Mouse (Mus musculus) brain, embryonic 14.5 days (tissue): ENCODE results near the gene Rilp. TPM values are rescaled to one million over a fixed set of nuclear protein-coding genes. Genes with fewer than 3 reads are reported as not detected.
"Not testable (repeated sequence)": the region's sequence is repeated elsewhere in the genome, so short reads cannot be mapped to it uniquely, and the experiment has no call there.

Source experiments
- DNase-seq: peaks from one replicate; pipeline ENCODE4 v3.0.0-alpha.2; 2011; ENCODE audit warnings: low read depth
- CTCF ChIP-seq: fragments of 200-500 bp; IDR thresholded peaks from 2 replicates; pipeline ENCODE4 v1.5.1; 2012; ENCODE audit warnings: inconsistent platforms, mild to moderate bottlenecking, moderate library complexity, borderline replicate concordance; ENCODE audit not compliant: insufficient read depth, insufficient read length; ENCODE audit errors: extremely low read depth
- POLR2A ChIP-seq: fragments of 200-500 bp; IDR thresholded peaks from 2 replicates; pipeline ENCODE4 v1.6.1; 2012; ENCODE audit warnings: mild to moderate bottlenecking, inconsistent platforms, borderline replicate concordance; ENCODE audit not compliant: poor library complexity, insufficient read depth, insufficient read length, severe bottlenecking; ENCODE audit errors: extremely low read depth
- polyA plus RNA-seq: library from polyadenylated mRNA; depleted of rRNA; stranded (reverse); fragments of >200 nt; gene quantifications from 2 replicates; pipeline ENCODE4 v1.2.3, GENCODE M21; 2012; rRNA removed

Gene Rilp
- polyA plus RNA-seq, 1 experiment: 1.5 TPM

DNA sequence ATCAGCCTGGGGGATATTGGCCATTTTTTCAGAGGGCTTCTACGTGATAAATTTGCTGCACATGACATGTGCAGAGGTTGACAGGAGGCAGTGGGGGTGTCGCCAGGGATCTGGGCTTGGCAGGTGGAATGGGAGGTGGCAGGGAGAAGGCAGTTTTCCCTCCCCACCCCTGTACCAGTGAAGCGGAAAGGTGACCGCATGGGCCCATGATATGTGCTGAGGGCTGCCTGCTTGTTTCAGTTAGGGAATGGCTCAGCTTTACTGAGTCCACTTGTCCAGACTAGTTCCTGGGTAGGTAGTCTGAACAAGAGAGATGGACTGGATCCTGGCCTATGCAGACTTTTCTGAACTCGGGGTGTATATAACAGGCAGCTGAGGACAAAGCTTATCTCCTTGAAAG lies 41.4 kb downstream of the Rilp start:
- DNase-seq: no peak
- TF ChIP-seq CTCF (no peak), POLR2A (no peak)

DNA sequence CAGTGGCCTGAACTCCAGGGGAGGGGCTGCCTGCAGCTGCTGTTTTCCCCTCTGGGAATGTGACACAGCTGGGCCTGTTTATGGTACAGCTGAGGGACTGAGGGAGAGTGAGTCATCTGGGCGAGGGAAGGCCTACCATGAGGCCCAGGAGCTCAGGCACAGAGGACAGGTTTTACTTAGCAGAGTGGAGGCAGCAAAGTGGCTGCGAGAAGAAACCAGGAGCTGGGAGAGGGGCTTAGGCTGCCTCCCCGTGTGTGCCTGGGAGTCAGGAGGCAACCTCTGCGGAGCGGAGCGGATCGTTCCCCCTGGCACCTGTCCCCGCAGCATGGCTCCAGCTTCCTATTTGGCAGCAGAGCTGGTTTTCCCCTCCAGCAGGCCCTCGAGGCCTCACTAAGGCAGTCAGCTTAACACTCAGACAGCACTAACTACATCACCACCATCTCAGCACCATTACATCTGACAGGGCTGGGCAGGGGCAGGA lies 42.1 kb downstream of the Rilp start:
- DNase-seq: peak; percentile 66

DNA sequence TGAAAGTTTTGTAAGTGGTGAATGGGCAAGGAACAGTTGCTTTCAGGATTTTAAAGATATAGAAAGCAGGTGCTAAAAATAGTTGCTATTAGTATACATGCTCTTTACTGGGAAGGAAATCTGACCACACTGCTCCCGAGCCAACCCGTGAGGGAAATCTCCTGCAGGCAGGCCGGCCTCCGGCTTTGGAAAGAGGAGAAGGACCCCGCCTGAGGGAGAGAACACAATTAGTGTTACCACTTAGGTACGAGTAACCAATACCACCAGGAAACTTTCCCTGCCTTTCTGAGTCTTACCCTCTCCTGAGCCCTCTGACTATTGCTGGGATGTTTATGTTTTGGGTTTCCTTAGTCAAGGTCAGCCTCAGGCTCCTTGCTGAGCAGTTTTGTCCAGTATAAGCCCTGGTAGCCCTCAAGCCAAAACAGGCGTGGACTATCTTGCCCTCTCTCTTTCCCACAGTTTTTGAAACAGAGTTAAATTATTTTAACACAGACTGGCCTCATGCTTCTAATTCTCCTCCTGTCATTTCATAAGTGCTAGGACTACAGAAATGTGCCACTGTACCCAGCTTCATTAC lies 43.1 kb downstream of the Rilp start:
- TF ChIP-seq POLR2A (no peak), CTCF (no peak)
- DNase-seq: no peak

More for the DNA sequence above, 42.1 kb downstream of the Rilp start:
- TF ChIP-seq POLR2A: no peak
- no peak for TF ChIP-seq CTCF

DNA sequence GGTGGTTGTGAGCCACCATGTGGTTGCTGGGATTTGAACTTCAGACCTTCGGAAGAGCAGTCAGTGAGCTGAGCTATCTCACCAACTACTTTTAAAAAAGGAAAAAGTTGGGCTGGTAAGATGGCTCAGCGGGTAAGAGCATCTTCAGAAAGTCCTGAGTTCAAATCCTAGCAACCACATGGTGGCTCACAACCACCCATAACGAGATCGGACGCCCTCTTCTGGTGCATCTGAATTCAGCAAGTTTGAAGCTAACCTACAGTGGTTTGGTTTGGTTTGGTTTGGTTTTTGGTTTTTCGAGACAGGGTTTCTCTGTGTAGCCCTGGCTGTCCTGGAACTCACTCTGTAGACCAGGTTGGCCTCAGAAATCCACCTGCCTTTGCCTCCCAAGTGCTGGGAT lies 46.1 kb downstream of the Rilp start:
- not testable (repeated sequence) for DNase-seq

DNA sequence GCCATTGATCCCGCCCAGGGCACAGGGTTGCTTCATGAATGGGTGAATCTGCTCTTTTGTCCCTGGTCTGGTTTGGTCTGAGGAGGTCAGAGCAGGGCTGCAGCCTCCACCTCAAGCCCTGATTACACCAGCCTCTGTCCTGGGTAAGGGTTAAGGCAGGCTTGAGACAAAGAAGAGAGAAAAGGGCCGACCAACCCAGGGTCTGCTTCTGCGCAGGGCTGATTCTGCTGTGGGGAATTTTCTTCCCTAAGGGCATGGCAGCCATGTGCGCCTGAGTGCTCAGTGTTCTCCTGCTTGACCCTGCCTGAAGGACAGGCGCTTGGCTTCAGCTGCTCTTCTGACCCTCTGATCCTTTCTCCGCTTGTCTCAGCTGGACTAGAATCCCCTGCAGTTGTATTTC lies 47.2 kb downstream of the Rilp start:
- no peak for TF ChIP-seq POLR2A
- no peak for DNase-seq

DNA sequence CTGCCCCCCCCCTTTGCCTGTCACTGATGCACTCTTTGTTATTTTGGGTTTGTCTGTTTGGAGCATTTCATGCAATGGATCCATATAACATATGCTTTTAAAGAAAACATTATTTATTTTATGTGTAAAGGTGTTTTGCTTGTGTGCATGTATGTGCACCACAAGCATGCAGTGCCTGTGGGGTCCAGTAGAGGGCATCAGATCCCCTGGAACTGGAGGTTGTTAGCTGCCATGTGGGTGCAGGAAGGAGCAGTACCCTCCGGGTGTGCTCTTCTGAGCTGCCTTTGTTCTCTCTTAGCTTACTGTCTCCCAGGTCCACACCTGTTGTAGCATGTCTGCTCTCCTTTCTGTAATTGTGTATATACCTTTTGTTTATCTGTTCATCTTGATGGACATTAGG lies 48.2 kb downstream of the Rilp start:
- DNase-seq: no peak
- peak; percentile 35; the same call in 1 of the 2 replicates for TF ChIP-seq CTCF
- TF ChIP-seq POLR2A: no peak

DNA sequence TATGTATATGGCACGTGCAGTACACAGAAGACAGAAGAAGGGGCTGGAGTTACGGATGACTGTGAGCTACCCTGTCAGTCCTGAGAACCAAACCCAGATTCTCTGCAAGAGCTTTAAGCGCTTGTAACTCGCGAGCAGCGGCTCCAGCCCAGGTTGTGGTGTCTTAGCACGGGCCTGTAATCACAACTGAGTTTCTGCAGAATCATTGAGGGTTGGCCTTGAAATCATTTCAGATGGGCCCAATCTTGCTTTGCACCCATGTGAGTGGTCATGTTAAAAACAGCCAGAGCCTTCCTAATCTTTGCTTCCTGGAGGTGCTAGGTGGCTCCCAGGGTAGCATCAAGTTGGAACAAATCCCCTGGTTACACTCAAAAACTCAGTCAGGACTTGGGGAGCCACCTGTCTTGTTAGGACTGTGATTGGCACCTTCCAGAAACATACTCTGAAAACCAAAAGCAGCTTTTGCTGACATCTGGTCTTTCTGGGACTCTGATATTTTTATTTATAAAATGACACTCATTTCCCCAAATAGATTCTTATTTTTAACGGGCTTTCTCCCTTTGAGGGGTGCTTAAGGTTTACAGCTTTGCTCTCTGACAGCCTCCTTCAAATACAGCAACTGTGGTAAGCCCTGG lies 50.1 kb downstream of the Rilp start:
- DNase-seq: no peak

DNA sequence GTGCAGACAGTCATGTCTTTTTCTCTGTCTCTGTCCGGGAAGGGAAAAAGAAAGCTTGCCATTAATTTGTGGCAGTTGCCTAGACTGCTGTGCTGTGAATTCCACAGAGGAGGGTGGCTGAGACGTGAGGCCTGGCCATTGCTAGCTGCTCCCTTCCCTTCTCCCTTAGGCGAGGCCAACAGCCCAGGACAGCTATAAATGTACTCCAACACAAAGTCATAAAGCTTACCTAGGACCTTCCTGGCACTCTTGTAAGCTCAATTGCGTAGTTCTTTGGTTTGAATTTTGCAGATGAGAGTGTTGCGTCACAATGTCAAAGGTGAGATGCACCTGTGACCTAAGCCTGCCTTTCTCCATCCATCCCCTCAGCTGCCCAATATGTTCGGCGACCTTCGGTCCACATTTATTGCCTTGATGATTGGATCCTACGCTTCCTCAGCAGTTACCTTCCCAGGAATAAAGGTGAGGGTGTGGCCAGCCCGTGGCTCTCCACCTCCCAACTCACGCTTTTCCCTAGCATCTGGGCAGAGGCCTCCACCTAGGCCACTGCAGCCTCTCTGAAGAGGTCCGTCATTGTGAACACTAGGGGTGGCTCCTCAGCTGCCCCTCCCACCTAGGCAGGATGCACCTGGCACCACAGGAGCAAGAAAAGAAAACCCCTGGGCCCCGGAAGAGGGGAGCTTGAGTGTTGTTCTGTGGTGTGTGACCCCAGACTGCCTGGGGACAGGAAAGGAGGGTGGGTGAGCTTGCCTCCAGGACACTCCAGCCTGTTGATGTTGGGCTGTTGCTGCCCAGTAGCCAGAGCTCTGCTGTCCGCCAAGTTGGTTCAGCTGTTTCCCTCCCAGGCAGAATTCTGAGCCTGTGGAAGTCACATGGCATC lies 50.9 kb downstream of the Rilp start:
- no peak for DNase-seq
- TF ChIP-seq POLR2A: no peak
- TF ChIP-seq CTCF: no peak

More for the DNA sequence above, 50.1 kb downstream of the Rilp start:
- TF ChIP-seq POLR2A: no peak

DNA sequence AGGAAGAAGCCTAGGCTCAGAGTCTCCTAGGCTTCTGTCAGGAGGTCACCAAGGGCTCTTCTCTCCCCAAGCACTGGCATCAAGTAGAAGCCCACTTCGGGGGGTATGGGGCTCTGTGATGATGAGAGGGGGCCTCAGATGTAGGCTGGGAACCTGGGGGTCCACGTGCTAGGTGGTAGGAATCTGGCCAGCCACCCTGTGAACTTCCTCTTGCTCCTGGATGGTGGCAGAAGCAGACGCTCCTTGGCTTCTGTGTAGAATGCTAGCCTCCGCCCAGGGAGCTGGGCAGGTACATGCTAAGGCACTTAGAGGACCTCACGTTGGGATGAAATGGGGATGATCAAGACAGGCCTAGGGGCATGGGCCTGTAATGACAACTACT lies 51.5 kb downstream of the Rilp start:
- TF ChIP-seq POLR2A (no peak), CTCF (no peak)
- DNase-seq: no peak

Other genes with a start within 250 kb of the Rilp start
- gene Rpa1, start 161.8 kb upstream of the Rilp start, polyA plus RNA-seq: 49.2 and 53.3 TPM in 2 replicates
- gene Smyd4, start 161.7 kb upstream of the Rilp start, polyA plus RNA-seq: 9.0 and 9.9 TPM in 2 replicates
- gene Serpinf1, start 87.4 kb upstream of the Rilp start, polyA plus RNA-seq: 10.3 and 34.7 TPM in 2 replicates
- 0.21 and 0.25 TPM in 2 replicates for gene Serpinf2, start 70.5 kb upstream of the Rilp start, polyA plus RNA-seq
- 9.2 and 13.4 TPM in 2 replicates for gene Wdr81, start 55.4 kb upstream of the Rilp start, polyA plus RNA-seq
- gene Tlcd2, start 48.4 kb upstream of the Rilp start, polyA plus RNA-seq: 1.5 and 1.6 TPM in 2 replicates
- 144 and 156 TPM in 2 replicates for gene Prpf8, start 23.3 kb upstream of the Rilp start, polyA plus RNA-seq
- 5.3 and 5.9 TPM in 2 replicates for gene Scarf1, start 3.4 kb downstream of the Rilp start, polyA plus RNA-seq
- gene Slc43a2, start 21.6 kb downstream of the Rilp start, polyA plus RNA-seq: 28.4 and 32.4 TPM in 2 replicates
- gene Pitpna, start 78.0 kb downstream of the Rilp start, polyA plus RNA-seq: 109 and 130 TPM in 2 replicates
- 53.7 and 63.8 TPM in 2 replicates for gene Inpp5k, start 120.9 kb downstream of the Rilp start, polyA plus RNA-seq
- 12.2 and 14.1 TPM in 2 replicates for gene Myo1c, start 140.4 kb downstream of the Rilp start, polyA plus RNA-seq
- 86.9 and 91.0 TPM in 2 replicates for gene Crk, start 169.2 kb downstream of the Rilp start, polyA plus RNA-seq
- gene Ywhae, start 222.8 kb downstream of the Rilp start, polyA plus RNA-seq: 994 and 1,239 TPM in 2 replicates